ENCODE assay signal across 10 mouse cellular contexts in genomic region chr9:124033345-124033744, GRCm38 (mm10). TPM values are rescaled to one million over a fixed set of nuclear protein-coding genes. Genes with fewer than 3 reads are reported as not detected.
DNase-seq lines count a peak whose midpoint lies in the region; ATAC-seq and TF ChIP-seq lines count a peak whose summit lies in the region.
"Had no signal": no experiment of that assay in that cellular context is flagged by ENCODE, and none has a peak within 500 bp of the region (broad histone marks: within the 10 kb centered on the region; RNA-seq: fewer than 3 reads in every experiment).

No protein-coding gene starts in this region.

- H3K27ac ChIP-seq in midbrain, embryonic 11.5 days (ENCODE audit: low read depth, low read length), result no peak overlapping the region
- no peak overlapping the region for H3K27ac ChIP-seq in midbrain, embryonic 13.5 days
- no peak overlapping the region for H3K27ac ChIP-seq in bone marrow, adult 2 months (ENCODE audit: control insufficient read depth, insufficient read depth, low read depth, low read length, poor library complexity)
- H3K27ac ChIP-seq in hindbrain, embryonic 12.5 days, result no peak overlapping the region
- H3K27ac ChIP-seq: heart, embryonic 13.5 days; neural tube, embryonic 12.5 days had no signal

- no peak for DNase-seq in midbrain, embryonic 11.5 days (ENCODE audit: low spot score, missing footprints)
- DNase-seq in Muller cell, postnatal 12 days (ENCODE audit: inconsistent ontology term), result no peak
- no peak for DNase-seq in left cerebral cortex, postnatal 14 days (ENCODE audit: low spot score in 2 of 2)

- ATAC-seq in midbrain, embryonic 11.5 days (ENCODE audit: low FRiP score), result 0 out of 2 replicates have a peak, but pooled peaks have one; percentile 48
- no peak for ATAC-seq in midbrain, embryonic 13.5 days
- peak; percentile 70 for ATAC-seq in granulocyte monocyte progenitor cell, adult 5-6 weeks (replicated peaks; ENCODE audit: poor library complexity, severe bottlenecking)
- peak; percentile 73 for ATAC-seq in megakaryocyte, adult 5-6 weeks (ENCODE audit: poor library complexity, severe bottlenecking)
- no peak for ATAC-seq in hindbrain, embryonic 12.5 days (ENCODE audit: low FRiP score)

- TF ChIP-seq POLR2A in bone marrow, adult 2 months (IDR thresholded peaks at IDR 0.05; ENCODE audit: borderline replicate concordance, control insufficient read depth, low read depth, low read length), result no peak

- H3K9me3 ChIP-seq in midbrain, embryonic 11.5 days (ENCODE audit: control insufficient read depth, low read length), result no peaks in the 10 kb centered on the region
- no peaks in the 10 kb centered on the region for H3K9me3 ChIP-seq in midbrain, embryonic 13.5 days
- H3K9me3 ChIP-seq in hindbrain, embryonic 12.5 days (replicated peaks), result no peaks in the 10 kb centered on the region
- H3K9me3 ChIP-seq: heart, embryonic 13.5 days; neural tube, embryonic 12.5 days had no signal

- H3K9ac ChIP-seq in midbrain, embryonic 11.5 days (ENCODE audit: low read length), result no peak overlapping the region
- no peak overlapping the region for H3K9ac ChIP-seq in midbrain, embryonic 13.5 days (replicated peaks)
- no peak overlapping the region for H3K9ac ChIP-seq in hindbrain, embryonic 12.5 days
- H3K9ac ChIP-seq: heart, embryonic 13.5 days; neural tube, embryonic 12.5 days had no signal

- WGBS in midbrain, embryonic 11.5 days, result 55% methylated on average over 1 of the region's 1 CpGs
- 63% methylated on average over 1 of the region's 1 CpGs for WGBS in midbrain, embryonic 13.5 days
- WGBS in bone marrow, adult 2 months, result 56% methylated on average over 1 of the region's 1 CpGs
- 43% methylated on average over 1 of the region's 1 CpGs for WGBS in hindbrain, embryonic 12.5 days

- H3K4me3 ChIP-seq in midbrain, embryonic 11.5 days (ENCODE audit: low read depth, low read length), result no peak overlapping the region
- H3K4me3 ChIP-seq in midbrain, embryonic 13.5 days (replicated peaks), result no peak overlapping the region
- H3K4me3 ChIP-seq in bone marrow, adult 2 months (replicated peaks; ENCODE audit: control insufficient read depth, low read depth, low read length), result no peak overlapping the region
- H3K4me3 ChIP-seq in hindbrain, embryonic 12.5 days, result no peak overlapping the region
- H3K4me3 ChIP-seq: heart, embryonic 13.5 days; neural tube, embryonic 12.5 days had no signal

- H3K4me2 ChIP-seq in midbrain, embryonic 11.5 days, result no peak overlapping the region
- no peak overlapping the region for H3K4me2 ChIP-seq in midbrain, embryonic 13.5 days (replicated peaks)
- H3K4me2 ChIP-seq in hindbrain, embryonic 12.5 days (replicated peaks), result no peak overlapping the region
- H3K4me2 ChIP-seq: heart, embryonic 13.5 days; neural tube, embryonic 12.5 days had no signal

- H3K27me3 ChIP-seq in midbrain, embryonic 11.5 days (ENCODE audit: control insufficient read depth, insufficient read depth, low read length), result no peaks in the 10 kb centered on the region
- no peaks in the 10 kb centered on the region for H3K27me3 ChIP-seq in midbrain, embryonic 13.5 days
- no peaks in the 10 kb centered on the region for H3K27me3 ChIP-seq in hindbrain, embryonic 12.5 days
- H3K27me3 ChIP-seq: heart, embryonic 13.5 days; neural tube, embryonic 12.5 days had no signal

- peak; percentile 79 for TF ChIP-seq CTCF in bone marrow, adult 2 months (IDR thresholded peaks at IDR 0.05; ENCODE audit: control insufficient read depth, insufficient read depth, low read length)

- H3K4me1 ChIP-seq in midbrain, embryonic 11.5 days (ENCODE audit: control insufficient read depth, insufficient read depth, low read length), result no peaks in the 10 kb centered on the region
- H3K4me1 ChIP-seq in midbrain, embryonic 13.5 days (replicated peaks), result peaks cover 3% of the 10 kb centered on the region; the same call in 1 of the 2 replicates
- H3K4me1 ChIP-seq in bone marrow, adult 2 months (ENCODE audit: control insufficient read depth, insufficient read depth, low read length), result peaks cover 1% of the 10 kb centered on the region; the same call in 1 of the 2 replicates
- 0 out of 2 replicates have a peak, but pooled peaks cover 3% of the 10 kb centered on the region for H3K4me1 ChIP-seq in hindbrain, embryonic 12.5 days
- H3K4me1 ChIP-seq: neural tube, embryonic 12.5 days had no signal

- H3K36me3 ChIP-seq in midbrain, embryonic 11.5 days (ENCODE audit: control insufficient read depth, insufficient read depth, low read length), result no peaks in the 10 kb centered on the region
- H3K36me3 ChIP-seq in midbrain, embryonic 13.5 days, result no peaks in the 10 kb centered on the region
- no peaks in the 10 kb centered on the region for H3K36me3 ChIP-seq in hindbrain, embryonic 12.5 days
- H3K36me3 ChIP-seq: heart, embryonic 13.5 days; neural tube, embryonic 12.5 days had no signal

- intact Hi-C loops in left cerebral cortex, postnatal 14 days (cut with DNase I), result no loop called here

RNA-seq across cellular contexts. Expression of gene Ccr3, which starts 11.6 kb away (rescaled TPM):
- polyA plus RNA-seq in midbrain, embryonic 11.5 days (2014; fragmentation: Nextera tagmentation; extraction: Ambion mirVana), result not detected in 2 replicates
- polyA plus RNA-seq in midbrain, embryonic 13.5 days (2015; fragmentation: Nextera tagmentation; extraction: Ambion mirVana), result not detected in 2 replicates
- polyA plus RNA-seq in bone marrow, adult 2 months (2011; ENCODE audit: insufficient read depth, insufficient read length, low replicate concordance, missing spikeins), result 4.4 and 10.1 TPM in 2 replicates
- not detected in 2 replicates for total RNA-seq in granulocyte monocyte progenitor cell, adult 5-6 weeks (2014; fragmentation: Nextera tagmentation)
- 0.36 and 0.73 TPM in 2 replicates for total RNA-seq in granulocyte monocyte progenitor cell, adult 5-6 weeks (2017)
- total RNA-seq in megakaryocyte, adult 5-6 weeks (2015), result 15.1 and 20.7 TPM in 2 replicates
- 22.2 and 28.5 TPM in 2 replicates for total RNA-seq in megakaryocyte, adult 5-6 weeks (2017)
- not detected in 2 replicates for polyA plus RNA-seq in hindbrain, embryonic 12.5 days (2016; fragmentation: Nextera tagmentation; extraction: Ambion mirVana)
- under 1 TPM in 1 of 2 experiments, not detected in 1; 0.11 TPM for total RNA-seq in left cerebral cortex, postnatal 14 days (2021)
- polyA plus RNA-seq: neural tube, embryonic 12.5 days had no signal

RNA-seq across cellular contexts. Expression of gene Ccr1l1, which starts 55.1 kb away (rescaled TPM):
- not detected in 2 replicates for polyA plus RNA-seq in midbrain, embryonic 11.5 days (2014; fragmentation: Nextera tagmentation; extraction: Ambion mirVana)
- not detected in 2 replicates for polyA plus RNA-seq in midbrain, embryonic 13.5 days (2015; fragmentation: Nextera tagmentation; extraction: Ambion mirVana)
- not detected in 2 replicates for polyA plus RNA-seq in bone marrow, adult 2 months (2011; ENCODE audit: insufficient read depth, insufficient read length, low replicate concordance, missing spikeins)
- not detected in 2 replicates for total RNA-seq in granulocyte monocyte progenitor cell, adult 5-6 weeks (2014; fragmentation: Nextera tagmentation)
- not detected in 2 replicates for total RNA-seq in granulocyte monocyte progenitor cell, adult 5-6 weeks (2017)
- total RNA-seq in megakaryocyte, adult 5-6 weeks (2015), result 0.23 and 1.0 TPM in 2 replicates
- 0.33 TPM in 1 of 2 replicates, not detected in the other for total RNA-seq in megakaryocyte, adult 5-6 weeks (2017)
- polyA plus RNA-seq in hindbrain, embryonic 12.5 days (2016; fragmentation: Nextera tagmentation; extraction: Ambion mirVana), result not detected in 2 replicates
- total RNA-seq in left cerebral cortex, postnatal 14 days (2021), result not detected
- polyA plus RNA-seq: heart, embryonic 13.5 days; neural tube, embryonic 12.5 days had no signal

Comparison
In these comparisons a context has a peak if more than half of its experiments do, and no peak if none do; other contexts are left out.
1. ATAC-seq: peak in midbrain, embryonic 11.5 days (single experiment), granulocyte monocyte progenitor cell, adult 5-6 weeks (single experiment) and megakaryocyte, adult 5-6 weeks (single experiment); none in midbrain, embryonic 13.5 days (single experiment) and hindbrain, embryonic 12.5 days (single experiment).